Mouse (Mus musculus) E14TG2a.4 (cell line): ENCODE measurements around the gene Cdk6.

ENCODE experiments used
- H3K27me3 ChIP-seq: 2 replicates; pipeline ENCODE4 v1.6.1; 2014; ENCODE audit warnings: low read length, control low read depth; ENCODE audit not compliant: insufficient read depth
- H3K36me3 ChIP-seq: 2 replicates; pipeline ENCODE4 v1.6.1; 2014; ENCODE audit warnings: low read length, control low read depth; ENCODE audit not compliant: insufficient read depth
- H3K4me1 ChIP-seq: replicated peaks from 2 replicates; pipeline ENCODE4 v1.6.1; 2014; ENCODE audit warnings: low read depth, low read length, control low read depth
- H3K4me3 ChIP-seq: replicated peaks from 2 replicates; pipeline ENCODE4 v1.5.1; 2014; ENCODE audit warnings: mild to moderate bottlenecking, low read length
- H3K9me3 ChIP-seq: 2 replicates; pipeline ENCODE4 v1.6.1; 2014; ENCODE audit warnings: low read length, control low read depth
- CTCF ChIP-seq: conservative IDR thresholded peaks from 2 replicates; pipeline ENCODE4 v1.5.1; 2014; ENCODE audit warnings: low read length
- NANOG ChIP-seq: IDR thresholded peaks from 2 replicates; pipeline ENCODE4 v1.6.1; 2014; ENCODE audit warnings: borderline replicate concordance, low read length, mixed read lengths
- POU5F1 ChIP-seq: IDR thresholded peaks from 2 replicates; pipeline ENCODE4 v1.6.1; 2014; ENCODE audit warnings: low read length, borderline replicate concordance

Gene Cdk6

DNA sequence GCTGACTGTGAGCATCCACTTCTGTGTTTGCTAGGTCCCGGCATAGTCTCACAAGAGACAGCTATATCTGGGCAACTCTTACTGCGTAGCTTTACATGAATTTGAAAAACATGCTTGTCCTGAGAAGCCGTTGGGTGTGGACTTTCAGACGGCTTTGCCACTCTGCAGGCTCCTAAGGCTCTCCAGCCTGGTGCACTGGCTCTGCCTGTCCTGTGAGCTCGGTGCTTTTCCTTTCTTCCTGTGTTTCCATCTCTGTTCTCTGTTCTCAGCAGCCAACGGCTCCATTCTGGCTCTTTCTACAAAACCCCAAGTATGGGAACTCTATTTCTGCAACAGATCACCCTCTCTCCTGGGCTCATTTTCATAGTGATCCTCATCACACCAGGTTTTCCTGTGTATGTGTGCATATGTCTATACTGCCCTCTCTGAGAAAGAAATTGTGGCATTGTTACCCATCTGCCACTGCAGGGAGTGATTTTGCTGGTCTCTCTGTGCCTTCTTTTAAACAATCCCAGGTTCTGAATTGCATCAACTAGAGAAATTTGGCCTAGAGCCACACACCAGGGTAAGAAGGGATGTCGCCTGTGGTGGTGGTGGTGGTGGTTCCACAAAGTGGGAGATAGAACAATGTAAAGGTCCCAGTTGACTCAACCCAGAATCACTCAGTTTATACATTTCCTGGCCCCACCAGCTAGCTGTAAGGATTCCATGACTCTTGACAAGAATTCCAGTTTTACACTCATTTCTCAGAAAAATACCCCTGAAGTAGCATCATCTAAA lies 137.9 kb downstream of the Cdk6 start:
- peaks cover 4% of the 10 kb centered on the region; the same call in 1 of the 2 replicates for H3K4me1 ChIP-seq
- H3K27me3 ChIP-seq, result no peaks in the 10 kb centered on the region
- H3K9me3 ChIP-seq, result no peaks in the 10 kb centered on the region
- peaks cover 40% of the 10 kb centered on the region for H3K36me3 ChIP-seq
- no peak for TF ChIP-seq POU5F1
- no peak overlapping the region for H3K4me3 ChIP-seq

DNA sequence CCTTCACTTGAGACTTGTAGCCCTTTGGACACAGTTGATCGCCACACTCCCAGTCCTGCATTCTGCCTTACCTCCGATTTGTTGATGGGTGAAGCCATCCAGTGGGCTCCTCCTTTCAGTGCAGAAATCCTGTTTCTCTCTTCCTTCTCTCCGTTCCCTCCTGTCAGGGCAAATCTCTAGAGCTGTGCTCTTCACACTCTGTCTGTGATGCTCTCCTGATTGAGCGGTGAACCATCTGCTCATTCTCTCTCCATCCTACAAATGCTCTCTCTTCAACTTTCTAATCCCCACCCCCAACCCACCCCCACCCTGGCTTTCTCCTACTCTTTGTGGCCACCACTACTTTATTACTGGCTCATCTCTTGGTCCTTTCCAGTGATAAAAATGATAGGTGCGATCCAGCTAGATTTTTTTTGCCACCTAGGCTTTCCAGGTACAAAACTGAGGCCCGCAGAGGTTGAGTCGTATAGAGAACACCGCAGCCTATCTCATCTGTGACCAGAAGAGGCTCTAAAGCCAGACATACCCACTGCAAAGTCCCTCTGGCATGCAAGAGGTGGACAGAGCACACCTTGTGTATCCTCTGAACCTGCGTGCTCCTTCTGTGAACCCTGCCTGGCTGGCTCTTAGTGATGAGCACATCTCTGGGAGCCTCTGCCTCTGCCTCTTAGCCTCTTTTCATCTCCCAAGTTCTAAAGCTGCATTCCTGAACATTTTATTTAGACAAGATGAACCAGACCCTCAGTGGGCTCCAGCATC lies 139.5 kb downstream of the Cdk6 start:
- Histone ChIP-seq H3K4me3 (no peak overlapping the region), H3K36me3 (peaks cover 50% of the 10 kb centered on the region), H3K27me3 (no peaks in the 10 kb centered on the region), H3K9me3 (no peaks in the 10 kb centered on the region), H3K4me1 (no peaks in the 10 kb centered on the region)
- TF ChIP-seq POU5F1 (no peak), NANOG (no peak), CTCF (no peak)

DNA sequence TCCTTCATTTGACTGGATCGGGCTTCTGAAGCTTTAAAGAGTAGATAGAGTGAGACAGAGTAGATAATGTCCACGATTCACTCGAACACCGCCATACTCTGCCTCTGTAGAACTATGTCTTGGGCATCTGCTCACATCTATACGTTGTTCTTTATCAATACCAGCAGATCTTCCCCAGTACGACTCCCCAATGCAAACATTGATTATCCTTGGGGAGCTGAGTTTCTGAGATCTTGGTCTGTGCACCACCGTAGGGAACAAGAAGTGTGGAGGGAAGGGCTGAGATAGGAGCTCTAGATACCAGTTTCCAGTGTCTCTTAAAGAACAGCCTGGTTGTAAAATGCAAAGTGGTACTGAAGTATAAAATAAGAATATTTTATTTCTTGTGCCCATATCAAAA lies 141.2 kb downstream of the Cdk6 start:
- Histone ChIP-seq H3K4me3 (no peak overlapping the region), H3K4me1 (no peaks in the 10 kb centered on the region), H3K27me3 (no peaks in the 10 kb centered on the region), H3K36me3 (peaks cover 46% of the 10 kb centered on the region), H3K9me3 (no peaks in the 10 kb centered on the region)
- no peak for TF ChIP-seq POU5F1

DNA sequence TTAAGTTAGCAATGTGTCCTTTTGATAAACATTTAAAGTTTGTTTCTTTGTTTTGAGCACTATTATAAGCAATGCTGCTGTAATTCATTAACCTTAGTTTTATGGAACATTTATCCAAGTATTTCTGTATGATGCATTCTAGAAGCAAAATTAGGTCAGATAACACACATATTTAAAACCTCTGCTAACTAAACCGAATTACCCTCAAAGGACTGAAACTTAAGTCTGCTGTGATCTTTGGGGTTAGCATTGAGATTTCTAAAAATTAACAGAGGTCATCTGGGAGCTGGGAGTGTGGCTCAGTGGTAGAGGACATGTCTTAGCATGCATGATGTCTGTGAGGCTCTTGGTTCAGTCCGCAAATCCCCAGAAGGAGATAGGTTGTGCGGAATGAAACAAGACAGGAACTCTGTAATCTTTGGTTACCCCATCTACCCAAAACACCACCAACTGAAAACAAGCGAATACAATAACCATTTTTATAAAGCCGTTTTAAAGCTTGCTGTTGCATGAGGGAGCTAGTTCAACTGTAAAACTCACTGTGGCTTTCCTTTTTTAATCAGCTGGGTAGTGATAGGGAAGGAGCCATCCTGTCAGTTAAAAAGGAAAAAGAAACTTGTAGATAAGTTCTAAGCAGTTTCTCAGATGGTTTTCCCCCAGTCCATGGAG lies 141.9 kb downstream of the Cdk6 start:
- Histone ChIP-seq H3K4me1 (no peaks in the 10 kb centered on the region), H3K36me3 (peaks cover 50% of the 10 kb centered on the region)
- TF ChIP-seq CTCF (no peak), NANOG (no peak)

DNA sequence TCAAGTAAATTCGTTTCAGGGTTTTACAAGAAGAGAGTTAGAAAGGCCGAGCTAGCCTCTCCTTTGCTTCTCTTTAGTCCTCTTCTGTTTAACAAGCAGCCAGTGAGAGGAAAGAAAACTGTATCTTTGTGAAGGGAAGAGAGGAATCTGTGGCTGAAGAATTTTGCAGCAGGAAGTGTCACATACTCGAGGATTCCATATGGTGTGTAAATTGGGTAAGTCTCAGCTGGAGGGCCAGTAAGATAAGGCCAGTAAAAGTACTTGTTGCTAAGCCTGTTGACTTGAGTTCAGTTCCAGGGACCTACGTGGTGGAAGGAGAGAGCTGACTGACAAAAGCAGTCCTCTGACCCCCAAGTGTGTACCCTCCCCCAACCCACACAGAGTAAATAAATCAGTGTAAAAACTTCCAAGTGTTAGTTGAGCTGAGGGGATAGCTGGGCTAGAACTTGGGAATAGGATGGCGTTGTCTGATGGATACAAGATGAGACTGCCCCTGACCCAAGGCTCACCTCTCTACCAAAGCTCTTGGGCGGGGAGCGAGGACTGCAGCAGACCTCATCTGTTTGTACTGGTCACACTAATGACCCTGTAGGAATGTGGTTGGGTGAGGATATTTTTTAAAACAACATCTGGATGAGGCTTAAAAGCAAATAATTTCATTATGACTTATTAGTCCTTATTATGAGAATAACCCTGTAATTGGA lies 145.4 kb downstream of the Cdk6 start:
- TF ChIP-seq NANOG, result no peak
- no peak for TF ChIP-seq POU5F1
- TF ChIP-seq CTCF, result no peak
- H3K4me3 ChIP-seq, result no peak overlapping the region
- H3K36me3 ChIP-seq, result peaks cover 50% of the 10 kb centered on the region
- H3K27me3 ChIP-seq, result no peaks in the 10 kb centered on the region
- no peaks in the 10 kb centered on the region for H3K4me1 ChIP-seq
- H3K9me3 ChIP-seq, result no peaks in the 10 kb centered on the region

More for the DNA sequence above, 141.9 kb downstream of the Cdk6 start:
- Histone ChIP-seq H3K27me3 (no peaks in the 10 kb centered on the region), H3K4me3 (no peak overlapping the region), H3K9me3 (no peaks in the 10 kb centered on the region)

DNA sequence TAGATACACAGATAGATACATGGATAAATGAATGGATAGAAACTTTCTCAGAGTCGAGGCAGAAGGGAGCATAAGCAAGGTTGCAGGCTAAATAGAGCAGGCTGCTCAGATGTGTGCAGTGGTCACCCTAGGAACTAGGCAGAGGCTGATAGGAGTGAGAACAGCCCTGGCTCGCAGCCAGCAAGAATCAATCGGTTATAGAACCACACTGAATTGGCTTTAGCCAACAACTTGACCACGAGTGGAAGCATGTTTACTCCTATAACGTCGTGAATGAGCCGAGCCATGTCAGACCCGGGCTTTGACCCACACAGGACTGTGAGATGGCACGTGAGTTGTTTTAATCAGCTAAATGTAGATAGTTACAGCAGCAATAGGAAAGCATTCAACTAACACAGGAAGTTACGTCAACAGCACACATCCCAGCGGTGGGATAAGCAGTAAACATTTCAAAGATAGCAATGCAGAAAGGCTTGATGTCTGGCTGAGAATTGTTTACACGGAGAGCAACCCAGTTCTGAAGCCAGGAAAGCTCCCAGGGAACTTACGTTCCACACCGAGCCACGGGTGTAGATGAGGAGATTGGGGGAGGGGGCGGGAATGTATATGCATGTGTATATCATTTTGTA lies 147.0 kb downstream of the Cdk6 start:
- H3K36me3 ChIP-seq, result peaks cover 56% of the 10 kb centered on the region
- no peaks in the 10 kb centered on the region for H3K4me1 ChIP-seq
- no peaks in the 10 kb centered on the region for H3K9me3 ChIP-seq
- TF ChIP-seq CTCF (no peak), POU5F1 (no peak)
- no peak overlapping the region for H3K4me3 ChIP-seq
- no peaks in the 10 kb centered on the region for H3K27me3 ChIP-seq

DNA sequence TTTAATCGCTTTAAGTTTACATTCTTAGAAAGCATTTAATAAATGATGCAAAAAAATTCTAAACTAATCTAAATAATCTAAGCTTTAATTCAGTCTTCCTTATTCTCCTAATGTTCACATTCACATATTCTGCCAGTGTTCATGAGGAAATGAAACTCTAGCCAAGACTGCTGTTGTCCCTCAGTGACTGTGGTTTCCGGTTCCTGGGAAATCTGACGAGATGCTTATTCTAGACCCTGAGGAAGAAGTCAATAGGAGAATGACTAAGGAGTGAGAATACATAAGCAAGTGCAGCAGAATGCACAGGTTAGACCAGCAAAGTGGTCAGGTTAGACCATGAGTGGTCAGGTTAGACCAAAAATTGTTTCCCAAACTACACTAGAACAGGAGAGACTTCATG lies 149.1 kb downstream of the Cdk6 start:
- peaks cover 56% of the 10 kb centered on the region for H3K36me3 ChIP-seq
- no peaks in the 10 kb centered on the region for H3K27me3 ChIP-seq
- H3K4me3 ChIP-seq, result no peak overlapping the region
- H3K4me1 ChIP-seq, result no peaks in the 10 kb centered on the region
- TF ChIP-seq POU5F1 (no peak), NANOG (no peak), CTCF (no peak)
- H3K9me3 ChIP-seq, result no peaks in the 10 kb centered on the region

DNA sequence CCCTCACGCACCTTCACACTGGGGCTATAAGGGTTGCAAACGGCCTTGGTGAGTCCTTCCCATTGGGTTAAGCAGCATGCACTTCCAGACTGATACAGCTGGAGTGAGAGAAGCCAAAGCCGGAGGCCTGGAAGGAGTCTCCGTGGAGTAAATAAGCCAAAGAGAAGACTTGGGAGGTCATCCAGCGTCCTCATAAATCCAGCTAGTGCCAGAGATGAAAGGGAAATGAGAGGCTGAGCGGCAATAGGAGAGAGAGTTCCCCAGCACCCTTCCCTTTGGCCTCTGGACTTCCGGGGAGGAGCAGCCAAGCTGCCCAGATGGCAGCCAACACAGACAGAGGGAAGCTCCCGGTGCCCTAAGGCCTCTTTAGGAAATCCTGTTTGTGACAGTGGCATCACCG lies 149.8 kb downstream of the Cdk6 start:
- Histone ChIP-seq H3K9me3 (no peaks in the 10 kb centered on the region), H3K27me3 (no peaks in the 10 kb centered on the region)

More for the DNA sequence above, 149.8 kb downstream of the Cdk6 start:
- H3K4me1 ChIP-seq, result no peaks in the 10 kb centered on the region
- no peak for TF ChIP-seq CTCF
- H3K36me3 ChIP-seq, result peaks cover 49% of the 10 kb centered on the region
- no peak overlapping the region for H3K4me3 ChIP-seq
